Mouse (Mus musculus): Measurements from ENCODE around the gene Slc22a4.

DNA sequence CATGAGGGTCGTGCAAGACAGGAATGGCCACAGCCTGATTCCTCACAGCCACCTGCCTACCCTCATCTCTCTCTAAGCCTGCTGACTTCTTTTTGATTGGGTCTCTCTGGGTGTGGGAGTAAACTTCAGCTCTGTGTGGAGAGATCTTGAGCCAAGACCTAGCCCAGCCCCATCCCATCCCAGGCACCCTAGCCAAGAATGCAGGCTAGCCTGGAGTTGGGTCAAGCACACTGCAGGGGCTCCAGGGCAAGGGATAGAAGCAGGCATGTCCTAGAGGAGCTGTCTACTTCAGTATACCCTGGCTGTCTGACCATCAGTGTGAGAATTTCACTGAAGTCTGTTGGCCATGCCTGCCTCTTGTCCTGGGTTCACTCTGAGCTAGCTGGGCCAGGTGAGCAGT is 31.6 kb upstream of the Slc22a4 start:
- TF ChIP-seq CTCF (IDR thresholded peaks at IDR 0.05; ENCODE audit: borderline replicate concordance, control insufficient read depth, extremely low read depth, insufficient read depth, low read length, poor library complexity) (no peak), POLR2A (IDR thresholded peaks at IDR 0.05; ENCODE audit: control insufficient read depth, extremely low read depth, insufficient read depth, low read length, poor library complexity) (no peak)

Measured in thymus, adult 2 months (tissue).